Mouse (Mus musculus) testis, postnatal 10 days (tissue): ENCODE results near the gene Mrgpra9.
"Not testable (repeated sequence)": the region's sequence is repeated elsewhere in the genome, so short reads cannot be mapped to it uniquely, and the experiment has no call there.

ENCODE experiments used
- DNase-seq: peaks from one replicate; pipeline ENCODE4 v3.0.0; 2021; ENCODE audit warnings: low spot score

The Mrgpra9 gene

GRCm38 (mm10) chr7:47252770-47253169 is at the start of gene Mrgpra9:
Mrgpra9 (minus strand) TSS chr7:47252848.
- no peak for DNase-seq

GRCm38 (mm10) chr7:47299612-47300011 is 47.0 kb upstream of the Mrgpra9 start:
- not testable (repeated sequence) for DNase-seq

- DNase-seq: not testable (repeated sequence)
Observed at GRCm38 (mm10) chr7:47271547-47271946, 18.9 kb upstream of the Mrgpra9 start.

GRCm38 (mm10) chr7:47244658-47245057 is 8.0 kb downstream of the Mrgpra9 start:
- DNase-seq: no peak

GRCm38 (mm10) chr7:47204830-47205229 is 47.8 kb downstream of the Mrgpra9 start, which contains the start of gene Mrgpra6:
Mrgpra6 (minus strand) TSS chr7:47204920.
- no peak for DNase-seq

DNA sequence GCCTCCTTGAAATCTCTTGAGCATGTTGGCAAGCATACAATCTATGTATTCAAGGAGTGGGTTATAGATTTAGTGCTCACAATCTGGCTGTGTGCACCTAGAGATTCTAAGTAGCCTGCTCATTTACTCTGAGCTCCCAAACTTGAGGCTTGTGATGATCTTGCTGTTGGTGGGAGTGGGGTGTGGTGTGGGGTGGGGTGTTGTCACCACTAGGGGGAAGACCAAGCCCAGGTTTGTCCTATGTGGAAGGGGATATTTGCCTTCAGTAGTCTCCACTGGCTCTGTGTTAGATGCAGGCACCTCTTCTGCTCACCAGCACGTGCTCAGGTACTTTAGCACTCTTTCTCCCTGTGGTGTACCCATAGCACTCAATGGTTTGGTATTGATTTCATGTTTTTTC is 57.4 kb downstream of the Mrgpra9 start:
- no peak for DNase-seq
